Mouse (Mus musculus): ENCODE results near the gene Lrrc27.

- TF ChIP-seq CTCF (IDR thresholded peaks at IDR 0.05; ENCODE audit: low read depth) (no peak), EP300 (optimal IDR thresholded peaks at IDR 0.05) (no peak)
Measured at GRCm38 (mm10) chr7:139273397-139273719, 60.6 kb downstream of the Lrrc27 start.
